Mouse (Mus musculus) common myeloid progenitor, adult 5-6 weeks (primary cell): ENCODE measurements around the gene Cdc42se2. TPM values are rescaled to one million over a fixed set of nuclear protein-coding genes. Genes with fewer than 3 reads are reported as not detected.
A peak's percentile ranks its signal among the peaks of the same experiment; 100 is the strongest.

Experiments used
- ATAC-seq: replicated peaks from 2 replicates; pipeline ENCODE4 v1.8.0; 2016; ENCODE audit warnings: low read depth, mild to moderate bottlenecking, moderate TSS enrichment, inconsistent platforms; ENCODE audit not compliant: poor library complexity, severe bottlenecking
- total RNA-seq: library from RNA; stranded (forward); fragments of 200-1000, 187-1606 nt; gene quantifications from 2 replicates; pipeline ENCODE4 v1.2.3, GENCODE M21; 2017

Cdc42se2 gene
- total RNA-seq, 1 experiment from 2014 or later = 70.1 TPM

DNA sequence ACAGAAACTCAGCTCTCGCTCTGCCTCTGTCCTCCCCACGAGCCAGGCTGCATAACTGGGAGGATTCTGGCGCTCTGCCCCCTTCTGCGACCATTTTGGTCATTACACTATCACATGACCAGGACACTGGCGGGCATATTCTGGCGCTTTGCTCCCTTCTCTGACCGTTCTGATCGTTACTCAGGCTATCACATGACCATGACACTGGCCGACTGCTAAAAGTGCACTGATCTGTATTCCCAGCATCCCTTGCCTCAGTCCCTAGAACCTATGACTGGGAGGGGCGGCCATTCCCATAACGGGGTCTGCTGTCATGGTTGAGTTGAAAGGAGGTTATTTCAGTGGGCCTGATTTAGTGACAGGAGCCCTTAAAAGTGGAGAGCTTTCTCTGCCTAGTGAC lies 9.1 kb upstream of the Cdc42se2 start:
- ATAC-seq = no peak

DNA sequence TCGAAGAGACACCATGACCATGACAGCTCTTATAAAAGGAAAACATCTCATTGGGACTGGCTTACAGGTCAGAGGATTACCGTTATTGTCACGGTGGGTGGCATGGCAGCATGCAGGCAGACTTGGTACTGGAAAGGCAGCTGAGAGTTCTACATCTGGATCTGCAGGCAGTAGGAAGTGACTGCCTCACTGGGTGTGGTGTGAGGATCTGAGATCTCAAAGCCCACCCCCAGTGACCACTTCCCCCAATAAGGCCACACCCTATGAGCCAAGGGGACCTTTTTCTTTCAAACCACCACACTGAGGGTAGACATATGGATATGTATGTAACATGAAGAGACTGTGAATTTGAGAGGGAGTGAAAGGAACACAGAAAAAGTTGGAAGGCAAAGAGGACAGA lies 7.2 kb upstream of the Cdc42se2 start:
- ATAC-seq = peak; percentile 46

DNA sequence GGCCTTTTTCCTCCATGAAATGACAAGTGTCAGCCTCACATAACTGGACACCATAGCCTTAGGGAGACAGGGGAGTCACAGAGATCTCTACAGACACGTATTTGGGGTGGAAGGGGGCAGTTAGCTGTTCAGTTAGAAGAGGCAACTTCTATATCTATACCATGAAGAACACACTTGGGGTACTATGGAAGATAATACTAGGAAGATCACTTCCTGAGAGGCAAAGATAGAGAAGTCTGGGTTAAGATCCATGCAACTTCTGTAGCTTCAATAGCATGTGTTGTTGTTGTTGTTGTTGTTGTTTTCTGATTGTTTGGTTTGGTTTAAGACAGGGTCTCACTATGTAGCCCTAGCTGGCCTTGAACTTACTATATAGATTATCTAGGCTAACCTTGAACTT lies 5.7 kb upstream of the Cdc42se2 start:
- no peak for ATAC-seq

DNA sequence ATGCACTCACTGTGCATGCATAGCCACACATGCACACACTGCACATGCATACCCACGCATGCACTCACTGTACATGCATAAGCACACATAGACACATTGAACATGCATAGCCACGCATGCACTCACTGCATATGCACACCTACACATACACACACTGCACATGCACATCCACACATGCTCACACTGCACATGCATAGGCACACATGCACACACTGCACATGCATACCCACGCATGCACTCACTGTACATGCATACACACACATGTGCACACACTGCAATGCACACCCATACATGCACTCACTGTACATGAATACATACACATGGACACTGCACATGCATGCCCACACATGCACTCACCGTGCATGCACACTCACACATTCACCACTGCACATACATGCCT lies 4.0 kb upstream of the Cdc42se2 start:
- ATAC-seq = no peak

DNA sequence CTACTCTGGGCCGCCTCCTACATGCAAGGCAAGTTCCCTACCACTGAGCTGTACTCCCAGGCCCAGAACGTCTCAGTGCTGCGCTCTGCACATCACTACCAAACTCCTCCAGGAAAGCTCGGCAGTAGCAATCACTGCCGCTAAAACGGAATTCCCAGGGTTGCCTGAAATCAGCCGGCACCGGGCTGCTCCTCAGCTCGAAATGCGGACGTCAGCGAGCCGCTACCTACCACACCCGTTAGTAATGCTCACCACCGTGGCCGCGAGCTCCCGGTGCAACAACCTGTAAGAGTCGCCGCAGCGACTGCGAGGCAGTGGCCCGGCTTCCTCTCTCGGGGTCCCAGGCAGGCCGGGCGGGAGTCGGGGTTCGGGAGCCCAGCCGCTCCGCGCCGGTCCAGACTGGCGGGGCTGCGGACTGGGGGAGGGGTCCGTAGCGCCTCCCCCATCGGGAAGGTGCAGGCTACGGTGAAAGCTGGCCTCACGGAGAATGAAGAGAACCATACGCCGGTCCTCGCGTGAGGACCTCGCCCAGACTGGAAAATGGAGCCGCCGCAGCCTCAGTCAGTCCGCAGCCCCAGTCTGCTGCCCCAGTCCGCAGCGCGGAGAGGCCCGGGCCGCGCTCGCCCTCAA lies 502 bp downstream of the Cdc42se2 start:
- peak; percentile 27 for ATAC-seq

DNA sequence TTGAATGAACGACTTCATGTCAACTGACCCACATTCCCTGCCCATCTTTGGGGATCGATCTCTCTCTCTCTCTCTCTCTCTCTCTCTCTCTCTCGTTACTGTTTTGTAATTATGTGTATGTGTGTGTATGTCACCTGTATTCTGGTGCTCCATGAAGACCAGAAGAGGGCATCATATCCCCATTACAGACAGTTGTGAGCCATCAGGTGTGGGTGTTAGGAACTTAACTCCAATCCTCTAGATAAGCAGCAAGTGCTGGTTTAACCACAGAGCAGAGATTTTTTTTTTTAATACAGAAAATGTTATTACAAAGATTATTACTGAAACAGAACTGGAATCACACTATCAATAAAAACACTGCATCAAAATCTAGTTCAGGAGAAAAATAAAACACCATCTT lies 1.9 kb downstream of the Cdc42se2 start:
- no peak for ATAC-seq

DNA sequence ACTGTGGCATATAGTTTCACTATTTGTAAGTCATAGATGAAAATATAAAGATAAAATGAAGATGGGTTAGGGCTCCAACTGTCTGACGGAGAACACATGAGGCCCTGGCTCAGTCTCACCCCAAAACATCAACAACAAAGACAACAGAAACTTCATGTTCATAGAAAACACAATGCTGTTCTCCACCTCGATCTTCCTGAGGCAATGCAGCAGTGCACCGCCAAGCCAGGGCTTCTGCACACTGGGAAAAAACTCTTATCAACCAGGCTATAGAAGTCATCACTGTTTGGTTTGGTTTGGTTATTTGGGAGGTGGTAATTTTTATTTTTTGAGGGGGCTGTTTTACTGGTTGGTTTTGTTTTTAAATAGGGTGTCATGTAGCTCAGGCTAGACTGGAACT lies 3.0 kb downstream of the Cdc42se2 start:
- no peak for ATAC-seq

DNA sequence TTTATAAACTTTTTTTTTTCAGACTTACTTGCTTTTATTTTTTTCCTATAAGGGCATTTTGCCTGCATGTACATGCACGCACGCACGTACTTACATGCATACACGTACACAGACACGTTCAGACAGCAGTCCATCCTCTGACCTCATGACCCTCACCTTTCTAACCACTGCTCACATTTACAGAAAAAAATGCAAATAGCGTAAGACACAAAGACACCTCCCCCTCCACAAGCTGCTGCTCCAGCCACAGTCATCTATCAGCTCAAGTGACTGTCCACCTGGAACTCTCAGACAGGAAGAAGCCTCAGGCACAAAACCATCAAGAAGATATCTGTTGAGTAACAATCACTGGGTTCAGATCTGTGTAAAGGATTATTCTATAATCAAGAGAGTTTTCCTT lies 5.2 kb downstream of the Cdc42se2 start:
- ATAC-seq = no peak

DNA sequence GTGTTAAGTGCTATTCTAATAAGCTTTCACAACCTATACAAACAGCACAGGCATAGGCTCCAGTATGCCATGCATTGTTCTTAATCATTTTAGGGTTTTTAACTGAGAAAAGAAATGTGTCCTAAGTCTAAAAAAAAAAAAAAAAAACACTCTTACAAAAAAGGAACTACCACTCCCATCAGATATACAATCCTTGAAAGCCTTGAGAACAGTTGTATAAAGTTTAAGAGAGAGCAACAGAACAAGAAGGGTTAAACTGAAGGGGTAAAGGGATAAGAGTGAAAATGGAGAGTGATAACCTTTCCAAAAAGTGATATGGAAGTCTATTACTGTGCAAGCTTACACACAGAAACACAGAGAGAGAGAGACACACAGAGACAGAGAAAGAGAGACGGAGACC lies 7.5 kb downstream of the Cdc42se2 start:
- ATAC-seq = no peak

DNA sequence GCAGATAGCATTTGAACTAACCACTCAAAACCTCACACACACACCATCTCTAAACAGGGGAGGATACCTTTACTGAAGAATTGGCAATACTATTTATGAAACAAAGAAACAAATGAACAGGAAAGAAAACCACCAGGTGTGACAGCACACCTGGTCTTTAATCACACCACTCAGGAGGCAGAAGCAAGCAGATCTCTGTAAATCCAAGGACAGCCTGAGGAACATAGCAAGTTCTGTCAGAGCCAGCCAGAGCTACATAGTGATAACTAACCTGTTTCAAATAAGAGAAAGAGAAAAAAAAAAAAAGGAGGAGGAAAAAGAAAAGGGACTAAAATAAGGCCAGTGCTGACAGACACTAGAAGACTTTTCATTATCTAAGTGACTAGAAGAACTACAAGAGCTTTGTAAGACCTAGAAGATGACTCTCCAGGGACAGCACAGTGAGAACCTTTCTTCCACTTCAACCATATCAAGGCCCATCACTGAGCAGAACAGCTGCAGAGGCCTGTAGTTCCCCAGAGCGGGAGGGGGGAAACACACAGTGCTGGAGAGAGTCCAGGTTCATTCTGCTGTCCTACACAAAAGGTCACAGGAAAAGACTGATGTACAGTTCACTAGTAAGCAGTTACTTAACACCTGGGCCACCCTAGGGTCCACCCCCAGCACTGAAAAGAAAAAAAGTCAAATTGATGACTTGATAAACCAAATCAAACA lies 9.2 kb downstream of the Cdc42se2 start:
- ATAC-seq = no peak

DNA sequence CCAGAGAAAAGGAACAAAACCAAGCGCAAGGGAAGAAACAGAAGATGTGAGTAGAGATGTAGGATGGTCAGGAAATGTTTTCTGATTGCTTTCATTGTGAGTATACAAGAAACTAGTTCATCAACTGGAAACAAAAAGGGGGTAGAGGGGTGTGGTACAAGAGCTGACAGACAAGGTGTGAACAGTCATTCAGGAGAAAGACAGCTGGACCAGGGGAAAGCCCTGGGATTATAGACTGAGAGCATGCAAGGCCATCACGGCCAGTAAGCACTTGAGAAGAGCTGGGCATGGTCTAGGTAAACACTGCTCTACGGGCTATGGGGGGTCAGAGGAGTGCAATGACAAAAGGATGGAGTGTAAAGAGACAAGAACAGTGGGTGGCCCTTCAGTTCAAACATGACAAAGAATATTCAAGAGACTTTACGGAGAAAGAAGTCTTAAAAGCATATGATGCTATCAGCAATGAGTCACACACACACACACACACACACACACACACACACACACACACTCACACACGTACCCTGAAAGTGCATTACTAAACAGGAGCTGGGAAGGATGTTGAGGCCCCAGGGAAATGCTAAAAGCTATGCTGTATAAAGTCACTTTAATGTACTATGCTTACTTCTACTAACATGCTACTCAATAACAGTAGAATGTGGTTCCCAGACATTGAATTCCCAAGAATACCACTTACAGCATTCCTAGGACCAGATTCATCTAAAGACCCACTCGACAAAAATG lies 9.9 kb downstream of the Cdc42se2 start:
- no peak for ATAC-seq

DNA sequence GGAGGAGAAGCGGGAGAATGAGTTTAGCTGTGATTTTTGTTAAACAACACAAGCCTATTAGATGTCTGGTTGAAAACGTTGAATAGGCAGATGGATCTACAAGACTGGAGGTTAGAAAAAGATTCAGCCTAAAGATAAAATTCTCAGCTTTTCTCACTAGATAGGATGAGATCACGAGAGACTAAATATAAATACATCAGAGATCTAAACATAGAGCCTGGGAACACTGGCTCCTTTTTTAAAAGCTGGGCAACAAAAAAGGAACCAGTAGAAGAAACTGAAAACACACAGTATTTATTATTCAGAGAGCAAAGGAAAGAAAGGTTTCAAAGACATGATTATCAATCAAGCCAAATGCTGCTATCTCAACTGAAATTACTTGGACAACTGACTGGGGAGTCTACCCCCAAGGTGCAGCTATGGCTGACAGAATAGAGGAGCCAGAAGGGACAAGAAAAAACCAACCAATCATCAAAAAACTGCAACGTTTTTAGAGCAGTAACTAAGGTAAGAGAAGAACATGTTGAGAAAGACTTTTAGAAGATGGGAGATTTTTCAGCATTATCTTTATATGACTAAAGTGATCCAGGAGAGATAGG lies 10.6 kb downstream of the Cdc42se2 start:
- no peak for ATAC-seq

DNA sequence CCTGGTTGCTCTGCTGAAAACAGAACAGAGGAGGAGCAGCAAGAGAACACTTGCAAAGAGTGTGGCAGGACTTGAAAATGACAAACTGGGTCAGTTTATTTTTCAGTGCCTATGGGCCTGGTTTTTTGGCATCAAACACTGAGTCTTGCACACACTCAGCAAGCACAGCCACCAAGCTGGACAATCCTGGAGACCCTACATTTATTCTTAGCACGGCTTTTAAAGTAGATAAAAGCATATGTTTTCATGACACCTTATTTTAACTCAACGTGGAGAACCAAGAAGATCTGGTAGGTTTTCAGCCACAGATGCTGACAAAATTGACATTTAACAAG lies 11.1 kb downstream of the Cdc42se2 start:
- ATAC-seq = no peak

DNA sequence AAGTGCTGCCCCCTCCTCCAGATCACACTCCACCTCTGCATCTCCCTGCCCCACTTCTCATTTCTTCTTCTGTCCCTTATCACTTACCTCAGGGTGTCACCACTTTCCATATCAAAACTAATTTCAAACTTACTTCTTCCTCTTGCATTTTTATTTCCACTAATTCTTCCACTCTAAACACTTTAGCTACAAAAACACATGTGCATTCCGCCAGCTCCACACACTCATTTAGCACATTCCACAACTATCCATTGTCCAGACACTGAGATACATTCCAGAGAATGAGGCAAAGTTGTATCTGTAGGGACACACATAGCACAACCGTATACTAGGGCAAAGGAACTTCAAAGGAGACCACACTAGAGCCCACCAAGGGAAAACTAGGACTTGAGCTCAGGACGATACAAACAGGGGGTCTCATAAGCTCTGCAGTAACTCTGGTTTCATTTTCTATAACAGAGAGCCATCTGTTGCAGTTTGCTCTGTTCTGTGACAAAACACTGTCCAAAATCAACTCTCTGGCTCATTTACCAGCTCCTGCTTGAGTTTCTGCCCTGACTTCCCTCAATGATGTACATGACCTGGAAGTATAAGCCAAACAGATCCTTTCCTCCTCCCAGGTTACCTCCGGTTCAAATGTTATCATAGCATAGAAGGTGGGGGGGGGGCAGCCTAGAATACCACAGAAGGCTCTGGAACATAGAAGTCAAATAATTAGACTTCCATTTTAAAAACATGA lies 11.7 kb downstream of the Cdc42se2 start:
- peak; percentile 40; the same call in 1 of the 2 replicates for ATAC-seq

DNA sequence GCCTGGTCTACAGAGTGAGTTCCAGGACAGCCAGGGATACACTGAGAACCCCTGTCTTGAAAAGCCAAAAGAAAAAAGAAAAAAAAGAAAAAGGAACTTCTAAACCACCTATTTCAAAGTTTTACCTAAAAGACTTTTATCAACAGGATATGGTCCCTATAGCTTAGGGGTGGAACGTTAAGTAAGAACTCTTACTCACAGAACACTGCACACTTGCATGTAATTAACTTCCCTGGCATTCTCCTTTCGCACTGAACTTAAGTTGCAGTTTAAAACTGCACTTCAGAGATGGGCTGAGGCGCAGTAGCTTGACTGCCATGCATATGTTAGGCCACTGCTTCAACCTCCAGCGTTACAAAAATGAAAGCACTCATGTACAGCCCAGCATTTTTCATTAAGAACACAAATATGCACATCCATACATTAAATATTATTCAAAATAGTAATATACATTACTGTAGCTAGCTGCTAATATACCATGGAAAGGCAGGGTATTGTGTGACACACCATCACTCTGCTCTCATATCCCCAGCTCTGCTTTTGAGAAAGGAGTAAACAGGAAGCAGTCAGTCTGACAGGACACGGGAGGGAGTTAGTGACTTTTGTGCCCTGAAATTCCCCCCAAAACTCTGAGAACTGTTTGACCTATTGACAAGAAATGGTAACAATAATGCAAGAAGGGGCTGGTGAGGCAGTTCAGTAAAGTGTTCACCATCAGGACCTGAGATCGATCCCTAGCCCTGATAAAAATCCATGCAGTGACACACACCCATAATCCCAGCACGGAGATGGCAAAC lies 13.0 kb downstream of the Cdc42se2 start:
- ATAC-seq = no peak; the same call in 1 of the 2 replicates

DNA sequence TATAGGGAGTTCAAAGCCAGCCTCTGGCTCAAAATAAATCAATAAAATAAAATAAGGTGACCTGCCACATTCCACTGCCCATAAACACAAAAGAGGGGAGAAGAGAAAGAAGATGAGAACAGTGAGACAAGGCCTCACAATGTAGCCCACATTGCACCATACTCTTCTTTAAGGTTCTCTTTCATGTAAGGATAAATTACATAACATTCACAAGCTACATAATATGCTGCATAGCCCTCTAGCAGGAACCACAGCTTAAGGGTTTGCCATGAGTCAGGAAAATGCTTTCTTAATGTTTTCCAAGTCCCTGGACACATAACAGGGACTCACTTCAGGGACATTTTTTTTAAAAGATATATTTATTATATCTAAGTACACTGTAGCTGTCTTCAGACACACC lies 15.9 kb downstream of the Cdc42se2 start:
- ATAC-seq = no peak

DNA sequence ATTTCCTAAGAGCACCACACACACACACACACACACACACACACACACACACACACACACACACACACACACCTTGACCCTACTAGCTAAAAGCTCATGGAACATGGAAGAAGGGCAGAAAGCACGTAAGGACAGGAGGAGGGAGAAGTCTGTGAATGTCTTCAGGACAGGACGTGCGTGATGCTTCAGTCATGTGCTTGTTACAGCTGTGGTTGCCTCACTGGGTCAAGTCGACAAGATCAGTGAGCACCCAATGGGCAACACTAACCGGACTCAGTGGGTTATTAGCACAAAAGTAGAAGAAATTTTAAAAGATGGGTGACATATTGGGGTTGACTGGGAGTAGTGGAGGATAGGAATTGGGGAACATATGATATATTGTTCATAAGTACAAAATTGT lies 17.6 kb downstream of the Cdc42se2 start:
- no peak for ATAC-seq

DNA sequence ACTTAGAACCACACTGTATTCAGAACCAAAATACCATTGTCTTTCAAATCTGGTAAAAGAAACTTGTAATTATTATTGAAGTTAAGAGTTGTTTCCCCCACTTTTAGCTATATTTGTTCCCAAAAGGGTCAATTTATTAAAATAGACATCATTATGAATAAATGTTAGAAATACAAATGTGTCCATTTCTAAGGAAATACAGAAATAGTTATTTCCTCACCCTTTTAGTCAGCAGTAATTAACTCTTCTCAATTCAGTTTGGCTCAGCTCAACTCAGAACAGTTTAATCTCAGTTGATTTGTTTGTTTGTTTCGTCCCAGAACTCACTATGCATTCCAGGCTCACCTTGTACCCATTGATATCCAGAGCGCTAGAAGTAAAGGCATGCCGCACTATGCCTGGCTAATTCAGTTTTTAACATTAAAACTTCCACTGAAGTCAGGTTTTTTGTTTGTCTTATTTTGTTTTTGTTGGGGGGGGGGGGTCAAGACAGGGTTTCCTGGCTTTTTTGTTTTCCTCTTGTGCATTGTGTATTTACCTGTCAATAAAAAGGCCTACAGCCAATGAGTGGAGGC lies 19.3 kb downstream of the Cdc42se2 start:
- ATAC-seq = no peak

DNA sequence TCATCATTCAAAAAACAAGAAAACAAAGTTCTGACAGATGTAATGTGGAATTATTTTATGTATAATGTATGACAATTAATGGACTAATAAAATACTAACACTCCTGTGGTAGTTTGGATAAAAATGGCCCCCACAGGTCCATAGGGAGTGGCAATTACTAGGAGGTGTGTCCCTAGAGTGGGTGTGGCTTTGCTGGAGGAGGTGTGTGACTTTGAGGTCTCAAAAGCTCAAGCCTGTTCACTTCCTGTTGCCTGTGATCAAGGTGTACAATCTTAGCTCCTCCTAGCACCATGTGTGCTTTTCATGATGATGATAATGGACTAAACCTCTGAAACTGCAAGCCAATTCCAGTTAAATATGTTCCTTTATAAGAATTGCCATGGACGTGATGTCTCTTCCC lies 22.7 kb downstream of the Cdc42se2 start:
- no peak for ATAC-seq
